Mouse (Mus musculus): ENCODE data around the gene Tiam2. TPM values are rescaled to one million over a fixed set of nuclear protein-coding genes. Genes with fewer than 3 reads are reported as not detected.
A peak's percentile ranks its signal among the peaks of the same experiment; 100 is the strongest.

Gene Tiam2
- total and polyA plus RNA-seq, 3 experiments = 5.9 to 9.5 (median 9.4) TPM

DNA sequence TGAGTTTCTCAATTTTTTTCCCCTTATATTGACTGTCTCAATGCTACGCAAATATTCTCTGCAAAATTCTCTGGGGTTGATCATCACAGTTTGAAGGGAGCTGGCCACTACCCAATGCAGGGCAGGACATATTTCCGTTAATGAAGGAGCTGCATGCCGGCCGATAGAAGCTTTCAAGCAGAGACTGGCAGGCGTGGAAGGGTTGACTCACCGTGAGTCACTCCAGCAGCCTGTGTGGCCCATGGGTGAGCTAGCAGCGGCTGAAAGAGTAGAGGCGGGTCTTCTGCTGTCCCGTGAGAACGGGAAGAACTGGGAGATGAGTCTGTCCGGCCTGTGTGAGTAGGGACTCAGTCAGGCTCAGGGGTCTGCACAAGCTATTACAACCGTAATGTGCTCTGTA is 23.6 kb downstream of the Tiam2 start:
- dilution Hi-C loops (cut with MboI; ENCODE audit: extremely low pct_ligation_motif_present, extremely low pct_unique_long_range_greater_than_20kb, low sequenced_read_pairs) = no loop called here
- peak; percentile 44 for DNase-seq (ENCODE audit: extremely low read depth)
- in situ Hi-C loops (cut with MboI; ENCODE audit: low pct_ligation_motif_present, low pct_unique_long_range_greater_than_20kb, low sequenced_read_pairs) = no loop called here
- no peak overlapping the region for H3K9ac ChIP-seq (ENCODE audit: insufficient read depth, low read depth)
- no peaks in the 10 kb centered on the region for H3K36me3 ChIP-seq (replicated peaks in 1 of 2; ENCODE audit: control insufficient read depth in 1 of 2, insufficient read depth in 1 of 2, low read length in 1 of 2)
- H3K79me2 ChIP-seq (replicated peaks; ENCODE audit: control insufficient read depth, extremely low read depth, insufficient read depth, poor library complexity, severe bottlenecking) = no peaks in the 10 kb centered on the region
- H3K27ac ChIP-seq (ENCODE audit: insufficient read depth, low read depth) = no peak overlapping the region
- no peaks in the 10 kb centered on the region for H3K27me3 ChIP-seq (replicated peaks)
- H3K9me3 ChIP-seq (replicated peaks; ENCODE audit: low read length) = no peaks in the 10 kb centered on the region
- H3K4me2 ChIP-seq (ENCODE audit: insufficient read depth, low read depth, poor library complexity, severe bottlenecking) = 0 out of 2 replicates have a peak overlapping the region, but pooled peaks have one; percentile 4
- TF ChIP-seq EP300 (IDR thresholded peaks at IDR 0.05; ENCODE audit: low read length) = peak; percentile 22; the same call in 1 of the 2 replicates
- TF ChIP-seq POLR2AphosphoS2 (IDR thresholded peaks at IDR 0.05; ENCODE audit: low read depth, low read length) = no peak
- TF ChIP-seq CHD1 (IDR thresholded peaks at IDR 0.05; ENCODE audit: low read depth, low read length) = no peak
- TF ChIP-seq JUND (conservative IDR thresholded peaks at IDR 0.05; ENCODE audit: low read depth, low read length) = no peak
- no peak for TF ChIP-seq ELF1 (IDR thresholded peaks at IDR 0.05; ENCODE audit: low read depth, low read length)
- TF ChIP-seq ETS1 (conservative IDR thresholded peaks at IDR 0.05; ENCODE audit: low read depth, low read length) = peak; percentile 47; the same call in 1 of the 2 replicates
- TF ChIP-seq BHLHE40 (IDR thresholded peaks at IDR 0.05; ENCODE audit: low read depth, low read length) = 0 out of 2 replicates have a peak, but pooled peaks have one; percentile 12
- TF ChIP-seq KAT2A (IDR thresholded peaks at IDR 0.05; ENCODE audit: insufficient replicate concordance, low read length) = no peak
- TF ChIP-seq RAD21 (IDR thresholded peaks at IDR 0.05; ENCODE audit: low read depth, low read length) = no peak
- no peak for TF ChIP-seq TCF12 (IDR thresholded peaks at IDR 0.05; ENCODE audit: low read depth, low read length)
- peaks cover 5 to 14% of the 10 kb centered on the region in 2 experiments for H3K4me1 ChIP-seq (ENCODE audit: control insufficient read depth in 1 of 2, insufficient read depth in 2 of 2)
- H3K4me3 ChIP-seq (replicated peaks in 1 of 3; ENCODE audit: low read depth in 2 of 3, low read length in 2 of 3, poor library complexity in 1 of 3) = no peak overlapping the region

DNA sequence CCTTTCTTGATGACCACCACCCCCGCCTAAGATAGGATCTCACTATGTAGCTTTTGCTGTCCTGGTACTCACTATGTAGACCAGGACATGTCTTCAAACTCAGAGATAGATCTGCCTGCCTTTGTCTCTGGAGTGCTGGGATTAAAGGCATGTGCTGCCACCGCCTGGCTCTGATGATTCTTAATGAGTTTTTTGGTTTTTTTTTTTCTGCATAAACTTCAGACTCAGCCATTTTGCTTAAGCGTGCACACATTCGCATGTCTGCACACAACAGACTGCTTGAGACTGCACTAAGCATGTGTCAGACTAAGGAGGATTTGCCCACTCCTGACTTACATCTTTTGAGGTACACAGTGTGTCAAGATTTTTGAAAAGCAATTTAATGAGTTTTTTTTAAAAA is 24.0 kb downstream of the Tiam2 start:
- Histone ChIP-seq H3K79me2 (replicated peaks; ENCODE audit: control insufficient read depth, extremely low read depth, insufficient read depth, poor library complexity, severe bottlenecking) (no peaks in the 10 kb centered on the region), H3K4me1 (ENCODE audit: control insufficient read depth in 1 of 2, insufficient read depth in 2 of 2) (peaks cover 5 to 14% of the 10 kb centered on the region in 2 experiments), H3K4me2 (ENCODE audit: insufficient read depth, low read depth, poor library complexity, severe bottlenecking) (0 out of 2 replicates have a peak overlapping the region, but pooled peaks have one; percentile 4), H3K9me3 (replicated peaks; ENCODE audit: low read length) (no peaks in the 10 kb centered on the region), H3K27ac (ENCODE audit: insufficient read depth, low read depth) (no peak overlapping the region), H3K27me3 (replicated peaks) (no peaks in the 10 kb centered on the region), H3K9ac (ENCODE audit: insufficient read depth, low read depth) (no peak overlapping the region), H3K4me3 (replicated peaks in 1 of 3; ENCODE audit: low read depth in 2 of 3, low read length in 2 of 3, poor library complexity in 1 of 3) (no peak overlapping the region), H3K36me3 (replicated peaks in 1 of 2; ENCODE audit: control insufficient read depth in 1 of 2, insufficient read depth in 1 of 2, low read length in 1 of 2) (no peaks in the 10 kb centered on the region)
- TF ChIP-seq MAFK (IDR thresholded peaks at IDR 0.05; ENCODE audit: insufficient replicate concordance, low read length) (0 out of 2 replicates have a peak, but pooled peaks have one; percentile 14), CTCF (conservative IDR thresholded peaks at IDR 0.05 in 1 of 2, IDR thresholded peaks at IDR 0.05 in 1 of 2; ENCODE audit: low read depth in 2 of 2, low read length in 2 of 2) (peak in 1 of 2 experiments; percentile 44; a peak in 2 of 4 replicates), ZNF384 (IDR thresholded peaks at IDR 0.05; ENCODE audit: low read depth, low read length) (peak; percentile 90), SMC3 (IDR thresholded peaks at IDR 0.05; ENCODE audit: low read depth, low read length) (peak; percentile 37), ZMIZ1 (IDR thresholded peaks at IDR 0.05; ENCODE audit: low read depth, low read length) (no peak), RAD21 (IDR thresholded peaks at IDR 0.05; ENCODE audit: low read depth, low read length) (peak; percentile 37)
- dilution Hi-C loops (cut with MboI; ENCODE audit: extremely low pct_ligation_motif_present, extremely low pct_unique_long_range_greater_than_20kb, low sequenced_read_pairs) (no loop called here), in situ Hi-C loops (cut with MboI; ENCODE audit: low pct_ligation_motif_present, low pct_unique_long_range_greater_than_20kb, low sequenced_read_pairs) (no loop called here)
- no peak for DNase-seq (ENCODE audit: extremely low read depth)
